Mouse (Mus musculus): ENCODE data around the gene Sox12. TPM values are rescaled to one million over a fixed set of nuclear protein-coding genes. Genes with fewer than 3 reads are reported as not detected.

The Sox12 gene
- total RNA-seq, 2 experiments from 2014 or later, result 15.5 to 15.7 TPM

- DNase-seq, result no peak
Observed at GRCm38 (mm10) chr2:152357254-152357653, 40.6 kb downstream of the Sox12 start.

GRCm38 (mm10) chr2:152349842-152350540, 47.9 kb downstream of the Sox12 start:
- DNase-seq, result no peak

GRCm38 (mm10) chr2:152349205-152349604, 48.7 kb downstream of the Sox12 start:
- DNase-seq, result no peak

GRCm38 (mm10) chr2:152347722-152348121, 50.1 kb downstream of the Sox12 start:
- DNase-seq, result no peak

GRCm38 (mm10) chr2:152346776-152347465, 50.9 kb downstream of the Sox12 start:
- no peak for DNase-seq

GRCm38 (mm10) chr2:152345393-152345792, 52.5 kb downstream of the Sox12 start:
- DNase-seq, result no peak

- DNase-seq, result no peak
Observed at GRCm38 (mm10) chr2:152344909-152345308, 53.0 kb downstream of the Sox12 start.

- DNase-seq, result no peak
Observed at GRCm38 (mm10) chr2:152344361-152344760, 53.5 kb downstream of the Sox12 start.

Other genes with a start within 250 kb of the Sox12 start
- gene Csnk2a1, start 171.2 kb downstream of the Sox12 start, total RNA-seq (2021), result 100 to 1,000 TPM in 1 of 2 experiments, 10 to 100 TPM in 1; 98.3 to 101 TPM
- gene Tbc1d20, start 104.2 kb downstream of the Sox12 start, total RNA-seq (2021), result 10 to 100 TPM; 51.6 to 51.7 TPM
- 100 to 1,000 TPM; 103 to 109 TPM for gene Rbck1, start 65.4 kb downstream of the Sox12 start, total RNA-seq (2021)
- under 1 TPM; 0.37 to 0.73 TPM for gene Trib3, start 54.0 kb downstream of the Sox12 start, total RNA-seq (2021)
- gene Nrsn2, start 21.4 kb downstream of the Sox12 start, total RNA-seq (2021), result 10 to 100 TPM; 67.2 to 85.4 TPM
- gene Zcchc3, start 17.0 kb upstream of the Sox12 start, total RNA-seq (2021), result 10 to 100 TPM in 1 of 2 experiments, 1 to 10 TPM in 1; 9.3 to 10.0 TPM
- 1 to 10 TPM; 2.5 to 2.6 TPM for gene 6820408C15Rik, start 17.5 kb upstream of the Sox12 start, total RNA-seq (2021)
- not detected for gene Defb23, start 66.6 kb upstream of the Sox12 start, total RNA-seq (2021)
- not detected for gene Defb20, start 79.0 kb upstream of the Sox12 start, total RNA-seq (2021)
- not detected for gene Defb22, start 92.1 kb upstream of the Sox12 start, total RNA-seq (2021)
- not detected for gene Defb26, start 113.6 kb upstream of the Sox12 start, total RNA-seq (2021)
- gene Defb28, start 120.2 kb upstream of the Sox12 start, total RNA-seq (2021), result not detected
- not detected for gene Defb29, start 142.0 kb upstream of the Sox12 start, total RNA-seq (2021)
- gene Gm17416, start 171.3 kb upstream of the Sox12 start, total RNA-seq (2021), result not detected
- not detected for gene Defb21, start 174.7 kb upstream of the Sox12 start, total RNA-seq (2021)
- not detected for gene Defb19, start 182.2 kb upstream of the Sox12 start, total RNA-seq (2021)
- gene Defb45, start 201.3 kb upstream of the Sox12 start, total RNA-seq (2021), result not detected
- not detected for gene Defb36, start 206.3 kb upstream of the Sox12 start, total RNA-seq (2021)
- not detected for gene Defb25, start 225.0 kb upstream of the Sox12 start, total RNA-seq (2021)
- 1 to 10 TPM in 1 of 2 experiments, under 1 TPM in 1; 0.75 to 1.3 TPM for gene Rem1, start 228.9 kb upstream of the Sox12 start, total RNA-seq (2021)

All from layer of hippocampus, postnatal 36 days (tissue).